Mouse (Mus musculus): ENCODE data around the gene Gm11020. TPM values are rescaled to one million over a fixed set of nuclear protein-coding genes. Genes with fewer than 3 reads are reported as not detected.

The Gm11020 gene
- total and polyA plus RNA-seq, 3 experiments = not detected

GRCm38 (mm10) chr8:104370071-104370470, 48.7 kb downstream of the Gm11020 start:
- H3K36me3 ChIP-seq (replicated peaks) = no peaks in the 10 kb centered on the region
- H3K4me3 ChIP-seq (ENCODE audit: low read depth, low read length) = no peak overlapping the region
- ATAC-seq (ENCODE audit: extremely low read depth, insufficient number of reproducible peaks, low FRiP score, poor library complexity, severe bottlenecking) (no peak), DNase-seq (ENCODE audit: low spot score) (no peak)
- TF ChIP-seq TAL1 (conservative IDR thresholded peaks at IDR 0.05; ENCODE audit: low read depth, low read length) (no peak), GATA2 (IDR thresholded peaks at IDR 0.05; ENCODE audit: borderline replicate concordance, low read depth, low read length) (no peak), GATA1 (IDR thresholded peaks at IDR 0.05; ENCODE audit: borderline replicate concordance, low read length) (no peak), CTCF (IDR thresholded peaks at IDR 0.05; ENCODE audit: low read depth, low read length) (no peak), POLR2AphosphoS5 (IDR thresholded peaks at IDR 0.05; ENCODE audit: insufficient replicate concordance, low read depth, low read length) (no peak)
- no peaks in the 10 kb centered on the region for H3K9me3 ChIP-seq (replicated peaks)
- no peaks in the 10 kb centered on the region for H3K27me3 ChIP-seq (ENCODE audit: insufficient read depth, low read length)
- H3K4me1 ChIP-seq (ENCODE audit: insufficient read depth, low read depth, low read length) = no peaks in the 10 kb centered on the region

DNA sequence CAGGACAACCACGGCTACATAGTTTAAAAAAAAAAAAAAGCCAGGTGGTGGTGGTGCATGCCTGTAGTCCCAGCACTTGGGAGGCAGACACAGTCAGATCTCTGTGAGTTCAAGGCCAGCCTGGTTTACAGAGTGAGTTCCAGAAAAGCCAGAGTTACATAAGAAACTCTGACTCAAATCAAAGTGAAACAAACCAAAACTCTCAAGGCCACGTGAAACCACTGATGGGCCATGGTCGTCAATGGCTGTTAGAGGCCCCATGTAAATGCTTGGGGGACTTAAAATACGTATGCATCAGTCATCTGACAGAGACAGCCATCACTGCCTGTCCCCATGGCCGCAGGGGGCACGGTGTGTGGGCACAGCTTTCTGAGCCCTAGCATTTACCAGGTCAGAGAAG, 49.8 kb downstream of the Gm11020 start:
- ATAC-seq (ENCODE audit: extremely low read depth, insufficient number of reproducible peaks, low FRiP score, poor library complexity, severe bottlenecking) (no peak), DNase-seq (ENCODE audit: low spot score) (no peak)
- no peaks in the 10 kb centered on the region for H3K9me3 ChIP-seq (replicated peaks)
- H3K36me3 ChIP-seq (replicated peaks) = no peaks in the 10 kb centered on the region
- no peak for TF ChIP-seq GATA1 (IDR thresholded peaks at IDR 0.05; ENCODE audit: borderline replicate concordance, low read length)
- no peak for TF ChIP-seq POLR2AphosphoS5 (IDR thresholded peaks at IDR 0.05; ENCODE audit: insufficient replicate concordance, low read depth, low read length)
- no peak for TF ChIP-seq TAL1 (conservative IDR thresholded peaks at IDR 0.05; ENCODE audit: low read depth, low read length)
- TF ChIP-seq GATA2 (IDR thresholded peaks at IDR 0.05; ENCODE audit: borderline replicate concordance, low read depth, low read length) = no peak
- no peak for TF ChIP-seq CTCF (IDR thresholded peaks at IDR 0.05; ENCODE audit: low read depth, low read length)
- no peaks in the 10 kb centered on the region for H3K4me1 ChIP-seq (ENCODE audit: insufficient read depth, low read depth, low read length)
- H3K4me3 ChIP-seq (ENCODE audit: low read depth, low read length) = no peak overlapping the region
- H3K27me3 ChIP-seq (ENCODE audit: insufficient read depth, low read length) = no peaks in the 10 kb centered on the region

Other genes starting within 250 kb of the Gm11020 start
- gene Cdh5, start 219.9 kb upstream of the Gm11020 start, total RNA-seq (2014; fragmentation: Nextera tagmentation) = not detected in 2 replicates
- 0.05 TPM in 1 of 2 replicates, not detected in the other for gene Cdh5, start 219.9 kb upstream of the Gm11020 start, total RNA-seq (2017)
- gene Cdh5, start 219.9 kb upstream of the Gm11020 start, polyA plus RNA-seq (2012) = not detected in 2 replicates
- not detected in 2 replicates for gene Bean1, start 151.1 kb upstream of the Gm11020 start, total RNA-seq (2014; fragmentation: Nextera tagmentation)
- gene Bean1, start 151.1 kb upstream of the Gm11020 start, total RNA-seq (2017) = not detected in 2 replicates
- not detected in 2 replicates for gene Bean1, start 151.1 kb upstream of the Gm11020 start, polyA plus RNA-seq (2012)
- 47.8 and 63.3 TPM in 2 replicates for gene Tk2, start 73.0 kb upstream of the Gm11020 start, total RNA-seq (2014; fragmentation: Nextera tagmentation)
- gene Tk2, start 73.0 kb upstream of the Gm11020 start, total RNA-seq (2017) = 47.0 and 50.4 TPM in 2 replicates
- 46.8 and 47.1 TPM in 2 replicates for gene Tk2, start 73.0 kb upstream of the Gm11020 start, polyA plus RNA-seq (2012)
- gene Cklf, start 70.7 kb upstream of the Gm11020 start, total RNA-seq (2014; fragmentation: Nextera tagmentation) = 27.3 and 54.0 TPM in 2 replicates
- 67.7 and 79.1 TPM in 2 replicates for gene Cklf, start 70.7 kb upstream of the Gm11020 start, total RNA-seq (2017)
- 2.6 and 5.2 TPM in 2 replicates for gene Cklf, start 70.7 kb upstream of the Gm11020 start, polyA plus RNA-seq (2012)
- gene Cmtm2a, start 28.4 kb upstream of the Gm11020 start, total RNA-seq (2014; fragmentation: Nextera tagmentation) = 1.7 TPM in 1 of 2 replicates, not detected in the other
- not detected in 2 replicates for gene Cmtm2a, start 28.4 kb upstream of the Gm11020 start, total RNA-seq (2017)
- not detected in 2 replicates for gene Cmtm2a, start 28.4 kb upstream of the Gm11020 start, polyA plus RNA-seq (2012)
- gene Gm45711, start 11.5 kb upstream of the Gm11020 start, total RNA-seq (2014; fragmentation: Nextera tagmentation) = not detected in 2 replicates
- not detected in 2 replicates for gene Gm45711, start 11.5 kb upstream of the Gm11020 start, total RNA-seq (2017)
- gene Gm45711, start 11.5 kb upstream of the Gm11020 start, polyA plus RNA-seq (2012) = not detected in 2 replicates
- not detected in 2 replicates for gene Cmtm1, start 11.4 kb upstream of the Gm11020 start, total RNA-seq (2014; fragmentation: Nextera tagmentation)
- 0.06 and 0.33 TPM in 2 replicates for gene Cmtm1, start 11.4 kb upstream of the Gm11020 start, total RNA-seq (2017)
- gene Cmtm1, start 11.4 kb upstream of the Gm11020 start, polyA plus RNA-seq (2012) = not detected in 2 replicates
- not detected in 2 replicates for gene Cmtm2b, start 663 bp downstream of the Gm11020 start, total RNA-seq (2014; fragmentation: Nextera tagmentation)
- gene Cmtm2b, start 663 bp downstream of the Gm11020 start, total RNA-seq (2017) = not detected in 2 replicates
- not detected in 2 replicates for gene Cmtm2b, start 663 bp downstream of the Gm11020 start, polyA plus RNA-seq (2012)
- not detected in 2 replicates for gene Cmtm3, start 17.8 kb downstream of the Gm11020 start, total RNA-seq (2014; fragmentation: Nextera tagmentation)
- 0.58 and 1.3 TPM in 2 replicates for gene Cmtm3, start 17.8 kb downstream of the Gm11020 start, total RNA-seq (2017)
- gene Cmtm3, start 17.8 kb downstream of the Gm11020 start, polyA plus RNA-seq (2012) = 0.36 and 0.90 TPM in 2 replicates
- gene Cmtm4, start 74.2 kb downstream of the Gm11020 start, total RNA-seq (2014; fragmentation: Nextera tagmentation) = not detected in 2 replicates
- under 0.01 and 0.05 TPM in 2 replicates for gene Cmtm4, start 74.2 kb downstream of the Gm11020 start, total RNA-seq (2017)
- not detected in 2 replicates for gene Cmtm4, start 74.2 kb downstream of the Gm11020 start, polyA plus RNA-seq (2012)
- gene Dync1li2, start 121.5 kb downstream of the Gm11020 start, total RNA-seq (2014; fragmentation: Nextera tagmentation) = 28.9 and 32.1 TPM in 2 replicates
- 43.6 and 52.5 TPM in 2 replicates for gene Dync1li2, start 121.5 kb downstream of the Gm11020 start, total RNA-seq (2017)
- 13.9 and 14.8 TPM in 2 replicates for gene Dync1li2, start 121.5 kb downstream of the Gm11020 start, polyA plus RNA-seq (2012)
- gene Terb1, start 188.3 kb downstream of the Gm11020 start, total RNA-seq (2014; fragmentation: Nextera tagmentation) = not detected in 2 replicates
- gene Terb1, start 188.3 kb downstream of the Gm11020 start, total RNA-seq (2017) = not detected in 2 replicates
- not detected in 2 replicates for gene Terb1, start 188.3 kb downstream of the Gm11020 start, polyA plus RNA-seq (2012)
- gene Nae1, start 213.1 kb downstream of the Gm11020 start, total RNA-seq (2014; fragmentation: Nextera tagmentation) = 63.1 and 90.0 TPM in 2 replicates
- 105 and 120 TPM in 2 replicates for gene Nae1, start 213.1 kb downstream of the Gm11020 start, total RNA-seq (2017)
- gene Nae1, start 213.1 kb downstream of the Gm11020 start, polyA plus RNA-seq (2012) = 4.7 and 6.4 TPM in 2 replicates
- gene Car7, start 213.1 kb downstream of the Gm11020 start, total RNA-seq (2014; fragmentation: Nextera tagmentation) = 3.4 and 3.8 TPM in 2 replicates
- 0.76 and 0.99 TPM in 2 replicates for gene Car7, start 213.1 kb downstream of the Gm11020 start, total RNA-seq (2017)
- gene Car7, start 213.1 kb downstream of the Gm11020 start, polyA plus RNA-seq (2012) = 0.29 and 0.43 TPM in 2 replicates